Mouse (Mus musculus): ENCODE measurements at regions not wholly inside any gene's neighbourhood (a gene's known extent, or its start where the extent isn't known, plus 50 kb on each side); places are given as distances from the start of the nearest gene placed in this dataset.

GRCm38 (mm10) chr12:99039497-99040322, 119.3 kb downstream of the Ttc8 start:
- no peak for DNase-seq

- DNase-seq = no peak
Observed at GRCm38 (mm10) chr12:99041606-99042005, 121.2 kb downstream of the Ttc8 start.

GRCm38 (mm10) chr12:99042918-99043862, 122.8 kb downstream of the Ttc8 start:
- no peak for DNase-seq

GRCm38 (mm10) chr12:99044477-99044876, 124.1 kb downstream of the Ttc8 start:
- DNase-seq = no peak

GRCm38 (mm10) chr12:99050426-99050825, 130.1 kb downstream of the Ttc8 start:
- DNase-seq = no peak

GRCm38 (mm10) chr12:99052599-99052998, 132.2 kb downstream of the Ttc8 start:
- DNase-seq = peak; percentile 42

- no peak for DNase-seq
Observed at GRCm38 (mm10) chr12:99057521-99057920, 137.1 kb downstream of the Ttc8 start.

GRCm38 (mm10) chr12:99058916-99059315, 138.5 kb downstream of the Ttc8 start:
- DNase-seq = no peak

GRCm38 (mm10) chr12:99059491-99059890, 139.1 kb downstream of the Ttc8 start:
- DNase-seq = no peak

GRCm38 (mm10) chr12:99060702-99061101, 140.3 kb downstream of the Ttc8 start:
- DNase-seq = no peak

GRCm38 (mm10) chr12:99063441-99063840, 143.1 kb downstream of the Ttc8 start:
- no peak for DNase-seq

- DNase-seq = no peak
Observed at GRCm38 (mm10) chr12:99063885-99064284, 143.5 kb downstream of the Ttc8 start.

- no peak for DNase-seq
Observed at GRCm38 (mm10) chr12:99067962-99068361, 147.6 kb downstream of the Ttc8 start.

GRCm38 (mm10) chr12:99073766-99074165, 153.4 kb downstream of the Ttc8 start:
- no peak for DNase-seq

- no peak for DNase-seq
Observed at GRCm38 (mm10) chr12:99077366-99077765, 157.0 kb downstream of the Ttc8 start.

GRCm38 (mm10) chr12:99079873-99080272, 159.5 kb downstream of the Ttc8 start:
- DNase-seq = no peak

- no peak for DNase-seq
Observed at GRCm38 (mm10) chr12:99083616-99084015, 163.2 kb downstream of the Ttc8 start.

GRCm38 (mm10) chr12:99084144-99084543, 163.8 kb downstream of the Ttc8 start:
- DNase-seq = peak; percentile 86

- DNase-seq = no peak
Observed at GRCm38 (mm10) chr12:99087286-99087685, 166.9 kb downstream of the Ttc8 start.

- DNase-seq = no peak
Observed at GRCm38 (mm10) chr12:99091770-99092169, 171.4 kb downstream of the Ttc8 start.

GRCm38 (mm10) chr12:99093151-99093550, 172.8 kb downstream of the Ttc8 start:
- no peak for DNase-seq

- DNase-seq = no peak
Observed at GRCm38 (mm10) chr12:99093989-99094388, 173.6 kb downstream of the Ttc8 start.

GRCm38 (mm10) chr12:99096930-99097617, 176.7 kb downstream of the Ttc8 start:
- peak; percentile 89 for DNase-seq
